Mouse (Mus musculus): ENCODE results near the gene Cdc14a.

Cdc14a gene

GRCm38 (mm10) chr3:116329023-116329762, 94.6 kb downstream of the Cdc14a start:
- DNase-seq (ENCODE audit: low spot score in 2 of 2), result no peak

GRCm38 (mm10) chr3:116327616-116328004, 96.2 kb downstream of the Cdc14a start:
- no peak for DNase-seq (ENCODE audit: low spot score in 2 of 2)

- peak; percentile 72 to 90 for DNase-seq (ENCODE audit: low spot score in 2 of 2)
Observed at GRCm38 (mm10) chr3:116327001-116327615, 96.7 kb downstream of the Cdc14a start.

- no peak for DNase-seq (ENCODE audit: low spot score in 2 of 2)
Observed at GRCm38 (mm10) chr3:116325501-116325900, 98.3 kb downstream of the Cdc14a start.

DNA sequence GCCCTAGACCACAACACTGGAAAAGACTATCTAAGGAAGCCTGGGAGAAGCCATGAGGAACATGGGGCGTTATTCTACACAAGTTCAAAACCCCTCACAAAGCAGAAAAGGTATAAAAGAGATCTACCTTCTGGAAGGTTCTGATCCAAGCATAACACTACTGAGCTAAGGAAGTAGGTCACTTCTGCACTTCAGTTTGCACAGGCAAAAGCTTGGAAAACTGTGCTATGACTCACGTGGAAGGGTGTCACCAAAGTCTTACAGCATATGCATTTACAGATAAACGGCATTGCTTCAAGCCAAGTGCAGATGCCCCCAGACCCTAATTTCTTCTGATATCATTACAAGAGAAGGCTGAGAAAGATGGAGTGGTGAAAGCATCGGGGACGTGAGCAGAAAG, 104.1 kb downstream of the Cdc14a start:
- no peak for DNase-seq (ENCODE audit: low spot score in 2 of 2)

DNA sequence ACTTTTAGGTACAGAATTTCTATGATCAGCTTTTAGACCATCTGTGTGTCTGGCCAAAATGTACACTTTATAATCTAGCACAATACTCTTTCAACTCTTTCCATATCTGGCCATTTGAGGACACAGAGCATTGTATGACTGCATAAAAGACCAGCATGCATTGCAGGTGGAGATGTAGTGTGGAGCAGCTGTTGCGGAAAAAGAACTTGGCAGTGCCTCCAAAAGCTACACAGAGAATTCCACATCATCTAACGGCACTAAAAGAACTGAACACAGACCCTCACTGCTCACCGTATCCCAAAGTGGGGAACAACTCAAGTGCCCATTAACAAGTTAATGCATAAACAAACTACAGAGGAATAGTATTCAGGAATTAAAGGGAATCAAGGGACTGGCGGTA, 112.0 kb downstream of the Cdc14a start:
- DNase-seq (ENCODE audit: low spot score in 2 of 2), result no peak

GRCm38 (mm10) chr3:116311173-116311572, 112.7 kb downstream of the Cdc14a start:
- no peak for DNase-seq (ENCODE audit: low spot score in 2 of 2)

- no peak for DNase-seq (ENCODE audit: low spot score in 2 of 2)
Observed at GRCm38 (mm10) chr3:116310672-116311071, 113.2 kb downstream of the Cdc14a start.

DNA sequence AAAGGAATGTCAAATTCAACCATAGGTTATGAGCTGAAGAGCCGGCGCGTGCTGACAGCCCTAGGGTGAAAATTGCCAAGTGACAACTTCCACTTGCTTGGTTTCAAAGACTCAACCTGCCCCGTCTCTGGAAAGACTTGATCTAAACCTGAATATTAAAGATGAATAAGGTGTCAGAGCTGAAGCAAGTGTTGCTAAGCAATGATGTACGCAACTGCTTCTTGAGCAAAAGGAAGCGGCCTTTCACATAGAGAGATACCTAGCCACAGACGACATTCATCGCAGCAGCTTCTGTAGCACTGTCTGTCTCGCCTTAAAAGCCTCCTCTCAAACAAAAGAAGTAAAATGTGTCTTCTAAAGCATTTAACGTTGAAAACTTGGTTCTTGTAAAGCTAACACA, 113.8 kb downstream of the Cdc14a start:
- DNase-seq (ENCODE audit: low spot score in 2 of 2), result no peak

GRCm38 (mm10) chr3:116304800-116305753, 118.8 kb downstream of the Cdc14a start:
- no peak for DNase-seq (ENCODE audit: low spot score in 2 of 2)

- DNase-seq (ENCODE audit: low spot score in 2 of 2), result no peak
Observed at GRCm38 (mm10) chr3:116302581-116302980, 121.3 kb downstream of the Cdc14a start.

DNA sequence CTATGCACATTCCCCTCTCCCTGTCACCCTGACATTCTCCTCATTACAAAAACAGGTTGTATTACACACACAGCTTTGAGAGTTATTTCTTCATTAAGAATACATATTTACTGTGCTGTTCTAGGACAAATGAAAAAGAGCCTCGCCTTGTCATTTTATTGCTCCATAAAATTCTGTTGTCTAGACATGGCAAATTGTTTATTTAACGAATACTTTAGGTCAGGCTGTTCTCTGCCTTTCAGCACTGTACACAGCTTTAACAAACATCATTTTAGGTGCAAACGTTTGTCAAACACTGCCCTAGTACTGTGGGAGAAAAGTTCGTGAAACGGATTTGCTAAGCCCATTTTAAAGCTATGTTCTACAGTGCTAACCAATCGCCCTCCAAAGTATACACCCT, 122.1 kb downstream of the Cdc14a start:
- DNase-seq (ENCODE audit: low spot score in 2 of 2), result no peak

DNA sequence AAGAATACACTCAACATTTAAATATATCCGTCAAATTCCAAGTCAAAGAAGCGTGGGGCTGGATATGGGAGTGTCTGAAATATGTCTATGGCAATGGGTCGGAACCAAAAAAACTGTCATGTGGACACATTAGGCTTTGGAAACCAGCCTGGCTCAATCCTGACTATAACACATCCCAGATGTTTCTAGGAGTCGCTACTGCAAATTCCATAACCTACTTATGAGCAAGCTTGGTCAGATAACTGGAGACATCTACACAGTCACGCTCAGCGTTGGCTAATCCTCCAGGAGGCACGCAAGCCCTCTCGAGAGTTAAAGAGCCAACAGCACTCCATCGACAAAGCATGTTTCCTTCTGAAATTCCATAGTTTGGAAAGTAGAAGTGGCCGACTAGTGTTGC, 125.1 kb downstream of the Cdc14a start:
- no peak for DNase-seq (ENCODE audit: low spot score in 2 of 2)

DNA sequence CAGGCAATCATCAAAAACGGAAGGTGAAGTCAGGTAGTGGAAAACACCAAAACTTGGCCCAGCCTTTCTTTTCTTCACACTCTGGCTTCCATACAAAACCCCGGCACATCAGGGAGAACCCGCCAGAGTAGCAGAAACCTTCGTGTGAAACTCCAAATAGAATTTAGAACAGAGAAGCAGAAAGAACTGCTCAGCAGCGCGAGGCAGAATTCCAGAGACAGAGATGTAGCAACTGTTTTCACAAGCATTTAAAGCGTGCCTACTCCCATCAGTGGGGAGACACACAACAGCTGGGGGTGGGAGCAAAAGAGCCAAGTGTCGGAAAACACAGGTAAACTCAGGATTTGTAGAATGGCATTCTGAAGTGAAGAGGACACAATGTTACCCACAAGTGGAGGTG, 125.8 kb downstream of the Cdc14a start:
- DNase-seq (ENCODE audit: low spot score in 2 of 2), result no peak

- DNase-seq (ENCODE audit: low spot score in 2 of 2), result no peak
Observed at GRCm38 (mm10) chr3:116297170-116297569, 126.7 kb downstream of the Cdc14a start.

GRCm38 (mm10) chr3:116290041-116290815, 133.6 kb downstream of the Cdc14a start:
- no peak for DNase-seq (ENCODE audit: low spot score in 2 of 2)

DNA sequence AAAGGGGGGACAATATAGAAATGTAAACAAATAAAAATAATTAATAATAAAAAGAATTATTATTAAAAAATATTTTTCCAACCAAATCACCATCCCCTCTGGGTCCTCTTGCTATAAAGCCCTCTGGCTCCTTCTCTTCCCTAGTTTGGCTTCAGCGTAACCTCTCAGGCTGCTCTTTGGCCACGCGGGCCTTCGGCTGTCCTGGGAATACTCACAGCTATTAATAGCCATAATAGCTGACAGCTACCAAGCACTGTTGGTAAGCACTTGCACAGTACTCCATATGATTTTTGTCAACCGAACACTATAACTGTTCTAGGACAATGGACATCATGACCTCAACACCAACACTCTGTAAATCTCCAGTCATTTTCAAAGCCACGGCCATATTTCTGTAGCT, 135.0 kb downstream of the Cdc14a start:
- no peak for DNase-seq (ENCODE audit: low spot score in 2 of 2)

DNA sequence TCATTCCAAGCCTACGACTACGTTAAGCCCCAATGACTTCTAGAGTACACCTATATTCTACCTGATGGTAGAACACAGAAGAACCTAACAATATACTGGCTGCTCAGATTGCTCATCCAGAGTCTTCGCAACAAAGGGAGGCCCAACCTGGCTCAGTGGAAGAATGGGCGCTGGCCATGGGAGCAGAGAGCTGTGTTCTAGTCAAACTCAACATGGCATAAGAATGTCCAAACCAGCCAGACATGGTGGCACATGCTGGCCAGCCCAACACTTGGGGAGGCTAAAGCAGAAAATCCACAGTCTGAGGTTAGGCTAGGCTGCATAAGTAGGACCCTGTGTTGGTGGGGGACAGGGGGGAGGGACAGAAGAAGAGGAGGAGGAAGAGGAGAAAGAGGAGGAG, 139.1 kb downstream of the Cdc14a start:
- DNase-seq (ENCODE audit: low spot score in 2 of 2), result no peak

GRCm38 (mm10) chr3:116283996-116284395, 139.8 kb downstream of the Cdc14a start:
- no peak for DNase-seq (ENCODE audit: low spot score in 2 of 2)

DNA sequence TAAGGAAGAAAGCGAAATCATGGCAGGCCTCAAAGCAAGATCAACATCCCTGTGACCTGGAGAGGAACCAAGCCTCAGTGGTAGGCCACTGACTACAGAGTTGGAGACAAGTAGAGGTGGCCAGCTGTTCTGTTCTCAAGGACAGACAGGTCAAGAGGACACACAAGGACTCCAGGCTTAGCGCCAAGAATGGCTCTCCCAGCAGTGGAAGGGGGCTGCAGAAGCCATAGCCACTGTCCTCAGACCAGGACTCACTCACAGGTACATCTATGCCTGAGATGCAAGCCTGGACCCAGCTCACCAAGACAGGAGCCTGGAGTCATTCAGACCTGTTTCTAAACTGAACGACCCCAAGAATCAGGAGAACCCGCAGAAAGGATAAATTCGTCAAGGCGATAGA, 142.2 kb downstream of the Cdc14a start:
- DNase-seq (ENCODE audit: low spot score in 2 of 2), result no peak

GRCm38 (mm10) chr3:116277146-116277545, 146.7 kb downstream of the Cdc14a start:
- no peak for DNase-seq (ENCODE audit: low spot score in 2 of 2)

DNA sequence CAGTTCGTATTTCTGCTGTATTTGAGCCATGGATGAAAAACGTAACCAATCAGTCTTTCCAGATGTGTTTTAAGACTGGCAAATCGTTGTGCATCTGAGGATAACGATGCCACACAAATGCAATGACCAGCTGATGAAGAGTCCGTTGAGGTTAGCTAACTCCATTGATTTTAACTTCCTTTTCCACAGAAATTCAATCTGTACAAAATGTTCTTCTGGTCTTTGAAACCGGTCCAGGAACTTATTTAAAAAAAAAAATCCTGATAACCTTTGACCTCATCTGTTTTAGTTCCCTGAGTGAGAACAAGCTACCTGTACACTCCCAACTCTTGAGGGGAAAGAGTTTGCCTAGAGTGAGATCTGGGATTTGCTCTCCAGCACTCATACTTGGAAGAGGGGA, 152.2 kb downstream of the Cdc14a start:
- no peak for DNase-seq (ENCODE audit: low spot score in 2 of 2)
